Mouse (Mus musculus): Measurements from ENCODE around the gene Stab2. TPM values are rescaled to one million over a fixed set of nuclear protein-coding genes. Genes with fewer than 3 reads are reported as not detected.

Gene Stab2
- polyA plus RNA-seq, 1 experiment from 2014 or later = 0.14 TPM

- Histone ChIP-seq H3K36me3 (no peaks in the 10 kb centered on the region), H3K4me1 (no peaks in the 10 kb centered on the region), H3K4me3 (no peak overlapping the region), H3K27me3 (ENCODE audit: low read depth, poor library complexity, severe bottlenecking) (no peaks in the 10 kb centered on the region), H3K9me3 (replicated peaks) (no peaks in the 10 kb centered on the region), H3K27ac (replicated peaks) (no peak overlapping the region)
- DNase-seq (ENCODE audit: low spot score) = no peak
- WGBS = 80% methylated on average over 5 of the region's 5 CpGs
These were observed 135.2 kb downstream of the Stab2 start for GRCm38 (mm10) chr10:86872591-86872990.

GRCm38 (mm10) chr10:86872121-86872520, 135.7 kb downstream of the Stab2 start:
- H3K27me3 ChIP-seq (ENCODE audit: low read depth, poor library complexity, severe bottlenecking) = no peaks in the 10 kb centered on the region
- no peak overlapping the region for H3K4me3 ChIP-seq
- DNase-seq (ENCODE audit: low spot score) = no peak
- H3K36me3 ChIP-seq = no peaks in the 10 kb centered on the region
- WGBS = 84% methylated on average over 7 of the region's 7 CpGs
- H3K27ac ChIP-seq (replicated peaks) = no peak overlapping the region
- no peaks in the 10 kb centered on the region for H3K9me3 ChIP-seq (replicated peaks)
- no peaks in the 10 kb centered on the region for H3K4me1 ChIP-seq

GRCm38 (mm10) chr10:86863429-86863828, 144.4 kb downstream of the Stab2 start:
- 83% methylated on average over 6 of the region's 6 CpGs for WGBS
- DNase-seq (ENCODE audit: low spot score) = no peak
- Histone ChIP-seq H3K36me3 (no peaks in the 10 kb centered on the region), H3K4me3 (no peak overlapping the region), H3K27me3 (ENCODE audit: low read depth, poor library complexity, severe bottlenecking) (no peaks in the 10 kb centered on the region), H3K9me3 (replicated peaks) (no peaks in the 10 kb centered on the region), H3K27ac (replicated peaks) (no peak overlapping the region), H3K4me1 (no peaks in the 10 kb centered on the region)

- WGBS = 91% methylated on average over 6 of the region's 6 CpGs
- no peaks in the 10 kb centered on the region for H3K36me3 ChIP-seq
- no peak overlapping the region for H3K4me3 ChIP-seq
- H3K4me1 ChIP-seq = no peaks in the 10 kb centered on the region
- H3K9me3 ChIP-seq (replicated peaks) = no peaks in the 10 kb centered on the region
- no peak for DNase-seq (ENCODE audit: low spot score)
- no peak overlapping the region for H3K27ac ChIP-seq (replicated peaks)
- no peaks in the 10 kb centered on the region for H3K27me3 ChIP-seq (ENCODE audit: low read depth, poor library complexity, severe bottlenecking)
These were observed 145.3 kb downstream of the Stab2 start for GRCm38 (mm10) chr10:86862496-86862895.

- Histone ChIP-seq H3K4me1 (no peaks in the 10 kb centered on the region), H3K36me3 (no peaks in the 10 kb centered on the region), H3K27ac (replicated peaks) (no peak overlapping the region), H3K27me3 (ENCODE audit: low read depth, poor library complexity, severe bottlenecking) (no peaks in the 10 kb centered on the region), H3K4me3 (no peak overlapping the region), H3K9me3 (replicated peaks) (no peaks in the 10 kb centered on the region)
- no peak for DNase-seq (ENCODE audit: low spot score)
- WGBS = 85% methylated on average over 4 of the region's 4 CpGs
These were observed 147.4 kb downstream of the Stab2 start for GRCm38 (mm10) chr10:86860396-86860795.

GRCm38 (mm10) chr10:86853433-86853832, 154.4 kb downstream of the Stab2 start:
- H3K36me3 ChIP-seq = no peaks in the 10 kb centered on the region
- 85% methylated on average over 3 of the region's 3 CpGs for WGBS

GRCm38 (mm10) chr10:86852160-86852559, 155.7 kb downstream of the Stab2 start:
- DNase-seq (ENCODE audit: low spot score) = no peak
- Histone ChIP-seq H3K9me3 (replicated peaks) (no peaks in the 10 kb centered on the region), H3K4me3 (no peak overlapping the region), H3K27me3 (ENCODE audit: low read depth, poor library complexity, severe bottlenecking) (peaks cover 41% of the 10 kb centered on the region), H3K4me1 (no peaks in the 10 kb centered on the region), H3K36me3 (no peaks in the 10 kb centered on the region), H3K27ac (replicated peaks) (no peak overlapping the region)
- WGBS = 85% methylated on average over 6 of the region's 6 CpGs

More at GRCm38 (mm10) chr10:86853433-86853832, 154.4 kb downstream of the Stab2 start:
- Histone ChIP-seq H3K27ac (replicated peaks) (no peak overlapping the region), H3K27me3 (ENCODE audit: low read depth, poor library complexity, severe bottlenecking) (peaks cover 28% of the 10 kb centered on the region), H3K9me3 (replicated peaks) (no peaks in the 10 kb centered on the region), H3K4me3 (no peak overlapping the region), H3K4me1 (no peaks in the 10 kb centered on the region)
- no peak for DNase-seq (ENCODE audit: low spot score)

- no peak for DNase-seq (ENCODE audit: low spot score)
- WGBS = 80% methylated on average over 4 of the region's 4 CpGs
- Histone ChIP-seq H3K4me3 (no peak overlapping the region), H3K4me1 (no peaks in the 10 kb centered on the region), H3K9me3 (replicated peaks) (no peaks in the 10 kb centered on the region), H3K27ac (replicated peaks) (no peak overlapping the region), H3K27me3 (ENCODE audit: low read depth, poor library complexity, severe bottlenecking) (peaks cover 49% of the 10 kb centered on the region), H3K36me3 (no peaks in the 10 kb centered on the region)
These were observed 158.3 kb downstream of the Stab2 start for GRCm38 (mm10) chr10:86849508-86849907.

- Histone ChIP-seq H3K9me3 (replicated peaks) (no peaks in the 10 kb centered on the region), H3K27ac (replicated peaks) (no peak overlapping the region), H3K27me3 (ENCODE audit: low read depth, poor library complexity, severe bottlenecking) (peaks cover 49% of the 10 kb centered on the region), H3K36me3 (no peaks in the 10 kb centered on the region), H3K4me3 (no peak overlapping the region), H3K4me1 (no peaks in the 10 kb centered on the region)
- no peak for DNase-seq (ENCODE audit: low spot score)
- WGBS = 89% methylated on average over 4 of the region's 4 CpGs
These were observed 158.7 kb downstream of the Stab2 start for GRCm38 (mm10) chr10:86849087-86849486.

- no peak for DNase-seq (ENCODE audit: low spot score)
- Histone ChIP-seq H3K9me3 (replicated peaks) (no peaks in the 10 kb centered on the region), H3K4me1 (no peaks in the 10 kb centered on the region), H3K36me3 (no peaks in the 10 kb centered on the region), H3K27me3 (ENCODE audit: low read depth, poor library complexity, severe bottlenecking) (peaks cover 54% of the 10 kb centered on the region), H3K27ac (replicated peaks) (no peak overlapping the region), H3K4me3 (no peak overlapping the region)
- WGBS = 88% methylated on average over 9 of the region's 9 CpGs
These were observed 160.8 kb downstream of the Stab2 start for GRCm38 (mm10) chr10:86846926-86847467.

- Histone ChIP-seq H3K4me3 (no peak overlapping the region), H3K4me1 (no peaks in the 10 kb centered on the region), H3K36me3 (no peaks in the 10 kb centered on the region), H3K27me3 (ENCODE audit: low read depth, poor library complexity, severe bottlenecking) (peaks cover 29% of the 10 kb centered on the region; the same call in 1 of the 2 replicates), H3K9me3 (replicated peaks) (no peaks in the 10 kb centered on the region), H3K27ac (replicated peaks) (no peak overlapping the region)
- WGBS = 89% methylated on average over 5 of the region's 5 CpGs
- DNase-seq (ENCODE audit: low spot score) = no peak
These were observed 165.2 kb downstream of the Stab2 start for GRCm38 (mm10) chr10:86842659-86843058.

- 93% methylated on average over 6 of the region's 6 CpGs for WGBS
- Histone ChIP-seq H3K4me3 (no peak overlapping the region), H3K27ac (replicated peaks) (no peak overlapping the region), H3K9me3 (replicated peaks) (no peaks in the 10 kb centered on the region), H3K27me3 (ENCODE audit: low read depth, poor library complexity, severe bottlenecking) (peaks cover 16% of the 10 kb centered on the region; the same call in 1 of the 2 replicates), H3K4me1 (no peaks in the 10 kb centered on the region), H3K36me3 (no peaks in the 10 kb centered on the region)
- no peak for DNase-seq (ENCODE audit: low spot score)
These were observed 169.0 kb downstream of the Stab2 start for GRCm38 (mm10) chr10:86838827-86839226.

GRCm38 (mm10) chr10:86836784-86837183, 171.0 kb downstream of the Stab2 start:
- no peak overlapping the region for H3K4me3 ChIP-seq
- no peak overlapping the region for H3K27ac ChIP-seq (replicated peaks)
- H3K4me1 ChIP-seq = no peaks in the 10 kb centered on the region
- no peaks in the 10 kb centered on the region for H3K9me3 ChIP-seq (replicated peaks)
- WGBS = 91% methylated on average over 4 of the region's 4 CpGs
- no peaks in the 10 kb centered on the region for H3K36me3 ChIP-seq
- H3K27me3 ChIP-seq (ENCODE audit: low read depth, poor library complexity, severe bottlenecking) = peaks cover 6% of the 10 kb centered on the region; the same call in 1 of the 2 replicates
- no peak for DNase-seq (ENCODE audit: low spot score)

GRCm38 (mm10) chr10:86829515-86829914, 178.3 kb downstream of the Stab2 start:
- Histone ChIP-seq H3K4me3 (no peak overlapping the region), H3K27ac (replicated peaks) (no peak overlapping the region), H3K36me3 (0 out of 2 replicates have a peak, but pooled peaks cover 8% of the 10 kb centered on the region), H3K4me1 (no peaks in the 10 kb centered on the region), H3K27me3 (ENCODE audit: low read depth, poor library complexity, severe bottlenecking) (no peaks in the 10 kb centered on the region), H3K9me3 (replicated peaks) (peaks cover 6% of the 10 kb centered on the region; the same call in 1 of the 2 replicates)
- 93% methylated on average over 2 of the region's 2 CpGs for WGBS
- no peak for DNase-seq (ENCODE audit: low spot score)
